Mouse (Mus musculus): ENCODE results near the gene Zfp763. TPM values are rescaled to one million over a fixed set of nuclear protein-coding genes. Genes with fewer than 3 reads are reported as not detected.

Gene Zfp763
- polyA plus RNA-seq, 1 experiment from 2014 or later, result 22.8 TPM

DNA sequence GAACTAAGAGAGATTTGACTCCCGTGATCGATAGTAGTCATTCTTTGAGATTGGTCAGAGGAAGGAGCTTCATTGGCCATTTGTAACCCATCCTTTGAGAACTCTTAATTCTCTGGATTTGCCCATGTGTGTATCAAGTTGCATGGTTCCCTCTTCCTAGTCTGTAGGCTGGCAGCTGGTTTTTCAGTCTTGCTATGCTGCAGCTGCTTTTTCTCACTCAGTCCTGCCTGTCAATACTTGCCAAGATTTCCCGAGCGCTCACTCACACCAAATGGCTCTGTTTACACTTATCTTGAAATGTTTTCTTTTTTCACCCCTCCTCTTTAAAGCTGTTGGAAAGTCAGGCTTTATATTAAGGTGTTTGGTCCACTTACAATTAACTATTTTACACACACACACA lies 51.8 kb downstream of the Zfp763 start:
- H3K36me3 ChIP-seq, result peaks cover 42% of the 10 kb centered on the region
- no peaks in the 10 kb centered on the region for H3K27me3 ChIP-seq (replicated peaks)
- no peak overlapping the region for H3K9ac ChIP-seq
- H3K4me3 ChIP-seq, result no peak overlapping the region
- H3K4me2 ChIP-seq (replicated peaks), result no peak overlapping the region
- H3K9me3 ChIP-seq, result no peaks in the 10 kb centered on the region
- no peak for ATAC-seq (ENCODE audit: low FRiP score, low read depth)
- H3K4me1 ChIP-seq, result no peaks in the 10 kb centered on the region
- WGBS, result 89% methylated on average over 4 of the region's 4 CpGs
- no peak overlapping the region for H3K27ac ChIP-seq

Other genes starting within 250 kb of the Zfp763 start
- gene Zfp871, start 245.1 kb downstream of the Zfp763 start, polyA plus RNA-seq (2016; fragmentation: Nextera tagmentation; extraction: Ambion mirVana), result 39.9 and 44.9 TPM in 2 replicates
- gene Zfp811, start 223.5 kb downstream of the Zfp763 start, polyA plus RNA-seq (2016; fragmentation: Nextera tagmentation; extraction: Ambion mirVana), result 43.4 and 44.3 TPM in 2 replicates
- 15.7 and 17.3 TPM in 2 replicates for gene Zfp799, start 203.1 kb downstream of the Zfp763 start, polyA plus RNA-seq (2016; fragmentation: Nextera tagmentation; extraction: Ambion mirVana)
- 6.5 and 7.9 TPM in 2 replicates for gene Zfp870, start 141.8 kb downstream of the Zfp763 start, polyA plus RNA-seq (2016; fragmentation: Nextera tagmentation; extraction: Ambion mirVana)
- not detected in 2 replicates for gene Cyp4f14, start 116.1 kb downstream of the Zfp763 start, polyA plus RNA-seq (2016; fragmentation: Nextera tagmentation; extraction: Ambion mirVana)
- gene Cyp4f13, start 86.0 kb downstream of the Zfp763 start, polyA plus RNA-seq (2016; fragmentation: Nextera tagmentation; extraction: Ambion mirVana), result 4.7 and 5.6 TPM in 2 replicates
- 8.7 and 10.3 TPM in 2 replicates for gene Zfp472, start 67.6 kb downstream of the Zfp763 start, polyA plus RNA-seq (2016; fragmentation: Nextera tagmentation; extraction: Ambion mirVana)
- gene Zfp952, start 40.3 kb downstream of the Zfp763 start, polyA plus RNA-seq (2016; fragmentation: Nextera tagmentation; extraction: Ambion mirVana), result 16.9 and 19.4 TPM in 2 replicates
- not detected in 2 replicates for gene 4921501E09Rik, start 34.7 kb upstream of the Zfp763 start, polyA plus RNA-seq (2016; fragmentation: Nextera tagmentation; extraction: Ambion mirVana)
- gene Zfp563, start 55.9 kb upstream of the Zfp763 start, polyA plus RNA-seq (2016; fragmentation: Nextera tagmentation; extraction: Ambion mirVana), result 13.5 and 16.5 TPM in 2 replicates
- gene Morc2b, start 106.3 kb upstream of the Zfp763 start, polyA plus RNA-seq (2016; fragmentation: Nextera tagmentation; extraction: Ambion mirVana), result 0.19 TPM in 1 of 2 replicates, not detected in the other
- gene Olfr55, start 135.0 kb upstream of the Zfp763 start, polyA plus RNA-seq (2016; fragmentation: Nextera tagmentation; extraction: Ambion mirVana), result not detected in 2 replicates
- gene Olfr239, start 157.9 kb upstream of the Zfp763 start, polyA plus RNA-seq (2016; fragmentation: Nextera tagmentation; extraction: Ambion mirVana), result not detected in 2 replicates
- not detected in 2 replicates for gene Olfr1564, start 188.3 kb upstream of the Zfp763 start, polyA plus RNA-seq (2016; fragmentation: Nextera tagmentation; extraction: Ambion mirVana)
- gene Zfp955a, start 221.7 kb upstream of the Zfp763 start, polyA plus RNA-seq (2016; fragmentation: Nextera tagmentation; extraction: Ambion mirVana), result 17.7 and 21.3 TPM in 2 replicates
- 0.03 and 0.05 TPM in 2 replicates for gene Olfr63, start 231.3 kb upstream of the Zfp763 start, polyA plus RNA-seq (2016; fragmentation: Nextera tagmentation; extraction: Ambion mirVana)